Mouse (Mus musculus) right cerebral cortex, postnatal 4 days (tissue): ENCODE measurements at regions not wholly inside any gene's neighbourhood (a gene's known extent, or its start where the extent isn't known, plus 50 kb on each side); places are given as distances from the start of the nearest gene placed in this dataset.
"Not testable (repeated sequence)": the region's sequence is repeated elsewhere in the genome, so short reads cannot be mapped to it uniquely, and the experiment has no call there.

ENCODE experiments used
- DNase-seq: peaks from one replicate; pipeline ENCODE4 v3.0.0-alpha.2; 2022

DNA sequence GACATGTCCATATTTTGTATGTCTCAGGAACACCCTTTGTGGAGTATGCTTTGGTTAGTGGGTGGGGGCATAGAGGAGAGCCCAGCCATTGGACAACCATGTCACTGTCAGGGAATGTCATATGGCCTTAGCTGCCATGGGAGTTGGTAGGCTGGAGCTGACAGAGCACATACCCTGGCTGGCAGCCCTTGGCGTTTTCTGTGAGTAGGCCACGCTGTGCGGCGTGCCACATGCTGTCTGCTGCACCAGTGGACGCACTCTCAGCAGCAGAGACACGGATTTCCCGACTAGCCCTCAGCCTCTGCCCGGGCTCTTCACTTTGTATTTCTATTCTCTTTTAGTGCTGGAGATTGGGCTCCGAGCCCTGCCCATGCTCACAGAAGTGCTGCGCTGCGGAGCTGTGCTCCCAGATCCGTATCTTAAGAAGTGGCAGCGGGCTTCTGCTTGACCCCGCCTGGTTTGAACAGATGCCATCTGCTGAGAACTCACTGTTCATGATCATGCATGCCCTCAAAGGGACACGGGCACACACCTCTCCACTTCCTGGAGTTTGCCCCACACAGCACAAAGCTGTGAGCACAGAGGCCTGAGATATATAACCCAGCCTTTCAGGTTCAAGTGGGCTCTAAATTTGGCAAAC lies 160.1 kb downstream of the Sall1 start:
- no peak for DNase-seq

DNA sequence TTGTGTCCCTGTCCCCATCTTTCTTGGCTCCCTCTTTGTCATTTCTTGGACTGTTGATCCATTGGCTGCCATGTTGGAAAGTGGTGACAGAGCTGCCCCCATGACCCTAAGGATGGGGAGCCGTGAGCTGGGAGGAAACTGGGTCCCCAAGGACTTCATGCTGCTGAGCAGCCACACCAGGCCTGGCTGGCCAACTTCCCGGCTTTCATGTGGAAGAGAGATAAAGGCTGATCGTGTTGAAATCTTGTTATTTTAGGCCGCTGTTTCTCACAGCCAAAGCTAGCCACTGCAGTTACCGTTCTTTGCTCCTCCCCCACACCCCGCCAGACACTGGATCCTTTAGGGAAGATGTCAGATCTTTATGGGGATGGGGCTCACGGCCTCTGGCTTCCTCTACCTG lies 164.1 kb downstream of the Sall1 start:
- DNase-seq = no peak

DNA sequence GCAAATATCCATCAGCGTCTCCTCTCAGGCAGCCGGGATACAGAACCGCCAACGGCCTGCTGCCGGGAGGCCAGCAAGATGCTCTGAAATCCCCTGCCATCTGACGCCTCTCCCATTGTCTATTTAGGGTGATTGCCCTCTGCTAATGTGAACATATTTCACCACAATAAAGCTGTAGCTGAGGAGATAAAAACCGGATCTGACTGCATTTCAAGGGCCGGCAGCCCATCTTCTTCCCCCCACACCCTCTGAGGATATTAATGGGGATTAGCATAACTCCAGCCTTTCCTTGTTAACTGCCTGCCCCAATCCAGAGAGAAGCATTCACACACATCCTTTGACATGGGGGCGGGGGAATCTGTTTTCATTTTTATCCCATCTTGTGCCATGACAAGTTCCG lies 166.0 kb downstream of the Sall1 start:
- no peak for DNase-seq

DNA sequence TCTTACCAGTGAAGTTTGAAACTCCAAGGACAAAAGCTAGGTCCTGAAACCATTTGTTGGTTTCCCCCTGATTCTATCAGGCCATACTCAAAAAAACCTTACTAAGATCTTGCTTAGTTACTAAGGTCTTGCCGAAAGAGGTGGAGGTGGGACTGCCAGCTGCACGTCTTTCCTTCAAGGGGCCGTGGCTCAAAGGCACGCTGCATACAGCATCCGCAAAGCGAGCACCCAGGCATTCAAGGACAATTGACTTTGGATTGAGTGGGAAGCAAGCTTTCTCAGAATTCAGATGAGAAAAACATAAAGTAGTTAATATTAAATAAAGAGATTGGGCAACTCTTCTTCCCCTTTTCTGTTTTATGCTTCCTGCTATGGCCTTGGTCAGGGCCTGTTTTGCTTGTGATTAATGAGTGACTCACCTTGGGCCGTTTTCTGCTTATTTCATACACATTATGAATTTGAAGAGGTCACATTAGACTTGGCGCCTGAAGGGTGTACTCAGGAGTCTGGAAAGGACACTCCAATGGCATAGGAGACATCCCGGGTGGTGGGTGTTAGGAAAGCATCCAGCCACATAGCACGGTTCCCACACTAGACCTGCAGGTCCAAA lies 166.1 kb downstream of the Cyld start:
- no peak for DNase-seq

DNA sequence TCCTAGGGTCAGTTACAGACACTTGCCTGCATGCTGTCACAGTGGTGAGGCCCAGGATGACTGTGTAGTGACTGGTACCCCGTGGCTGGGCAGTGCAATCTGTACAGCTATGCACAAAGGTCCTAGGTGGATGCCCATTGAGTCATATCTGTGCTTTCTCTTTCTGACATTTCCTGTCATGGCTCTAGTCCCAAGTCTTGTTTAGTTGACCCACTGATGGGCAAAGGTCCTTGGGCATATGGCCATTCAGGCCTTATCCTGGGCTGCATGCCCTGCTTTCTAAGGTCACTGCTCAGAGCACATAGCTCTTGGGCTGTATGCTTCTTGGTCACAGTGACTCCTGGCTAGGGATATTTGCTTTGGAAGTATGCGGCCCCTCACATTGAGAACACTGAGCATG lies 160.4 kb downstream of the Cyld start:
- no peak for DNase-seq

DNA sequence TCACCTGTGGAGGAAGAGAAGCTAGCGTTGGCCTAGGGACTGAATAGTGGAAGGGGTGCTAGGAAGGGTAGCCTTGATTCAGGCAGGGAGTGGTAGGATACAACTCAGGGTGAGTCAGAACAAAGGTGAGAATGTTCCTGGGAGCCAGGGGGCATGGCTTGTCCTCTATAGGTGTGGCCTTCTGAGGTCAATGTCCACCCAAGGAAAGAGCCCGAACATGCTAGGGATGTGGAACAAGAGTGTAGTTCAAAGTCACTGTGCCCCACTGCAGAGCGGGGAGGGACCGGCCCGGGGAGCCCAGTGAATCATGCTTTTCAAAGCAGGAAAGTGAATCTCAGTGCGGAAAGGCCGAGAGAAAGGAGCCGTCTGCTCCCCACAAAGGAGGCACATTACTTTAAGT lies 156.4 kb downstream of the Cyld start:
- no peak for DNase-seq

DNA sequence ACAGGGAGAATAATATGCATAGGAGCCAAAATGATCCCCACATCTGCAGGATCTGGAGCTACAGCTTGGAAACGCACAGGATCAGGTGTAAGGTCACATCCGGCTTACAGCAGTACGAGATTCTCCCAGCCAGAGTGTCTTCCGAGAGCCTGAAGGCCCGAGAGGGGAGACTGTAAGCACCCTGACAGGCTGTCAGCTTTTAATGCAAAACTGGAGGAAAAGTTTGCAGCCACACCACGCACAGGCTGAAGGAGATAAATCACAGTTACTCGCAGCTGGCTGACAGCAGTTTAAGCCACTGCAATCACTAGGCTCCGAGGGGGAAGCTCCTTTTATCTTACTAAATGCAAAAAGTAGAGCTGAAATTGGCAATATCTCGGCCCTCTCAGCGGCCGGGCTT lies 149.1 kb downstream of the Cyld start:
- no peak for DNase-seq

DNA sequence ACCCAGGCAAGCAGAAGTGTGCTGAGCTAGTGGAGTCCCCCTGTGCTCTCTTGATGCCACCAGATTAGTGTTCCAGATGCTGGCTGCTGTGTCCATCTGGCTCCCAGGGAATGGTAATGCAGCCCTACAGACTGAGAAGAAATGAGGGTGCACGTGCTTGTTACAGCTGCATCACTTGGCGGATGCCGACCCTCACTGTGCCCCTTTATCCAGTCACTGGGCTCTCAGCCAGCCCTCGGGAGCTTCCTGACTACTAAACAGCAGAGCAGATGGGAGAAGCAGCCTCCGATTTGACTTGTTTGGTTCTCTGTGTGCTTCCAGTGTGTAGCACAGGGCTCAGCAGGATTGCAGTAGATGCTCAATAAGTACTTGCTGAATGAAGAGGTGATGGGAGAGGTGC lies 147.5 kb downstream of the Cyld start:
- peak; percentile 72 for DNase-seq

DNA sequence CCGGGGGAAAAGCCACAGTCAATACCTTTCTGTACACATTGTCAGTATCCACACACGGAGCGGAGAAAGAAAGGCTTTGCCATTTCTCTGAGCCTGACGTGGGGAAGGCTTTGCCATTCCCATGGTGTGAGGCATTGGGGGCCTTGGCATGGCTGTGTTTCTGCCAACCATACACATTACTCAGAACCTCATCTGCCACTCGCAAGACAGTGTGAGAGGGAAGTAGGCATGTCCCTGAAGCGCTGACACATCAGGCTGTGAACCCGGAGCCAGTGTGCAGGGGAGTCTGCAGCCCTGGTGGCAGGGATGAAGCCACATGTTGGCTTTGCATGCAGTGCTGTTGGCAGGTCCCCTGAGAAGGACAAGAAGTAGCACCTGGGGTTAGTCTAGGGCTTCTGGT lies 145.6 kb downstream of the Cyld start:
- no peak for DNase-seq

DNA sequence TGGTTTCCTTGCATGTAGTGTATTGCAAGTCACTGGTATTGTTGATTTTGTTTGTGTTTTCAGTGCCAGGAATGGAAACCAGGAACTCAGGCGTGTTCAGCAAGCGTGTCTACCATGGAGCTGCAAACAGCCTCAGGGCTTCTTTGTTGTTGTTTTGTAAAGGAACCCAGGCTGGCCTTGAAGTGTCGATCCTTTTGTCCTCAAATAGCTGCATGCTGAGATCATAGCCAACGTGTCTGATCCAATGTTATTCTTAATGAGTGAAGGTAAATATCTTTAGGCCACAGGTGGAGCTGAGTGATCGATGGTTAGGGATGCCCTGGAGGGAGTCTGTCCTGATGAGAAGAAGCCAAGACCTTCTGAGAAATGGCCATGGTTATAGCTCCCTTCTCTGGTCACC lies 143.3 kb downstream of the Cyld start:
- no peak for DNase-seq

DNA sequence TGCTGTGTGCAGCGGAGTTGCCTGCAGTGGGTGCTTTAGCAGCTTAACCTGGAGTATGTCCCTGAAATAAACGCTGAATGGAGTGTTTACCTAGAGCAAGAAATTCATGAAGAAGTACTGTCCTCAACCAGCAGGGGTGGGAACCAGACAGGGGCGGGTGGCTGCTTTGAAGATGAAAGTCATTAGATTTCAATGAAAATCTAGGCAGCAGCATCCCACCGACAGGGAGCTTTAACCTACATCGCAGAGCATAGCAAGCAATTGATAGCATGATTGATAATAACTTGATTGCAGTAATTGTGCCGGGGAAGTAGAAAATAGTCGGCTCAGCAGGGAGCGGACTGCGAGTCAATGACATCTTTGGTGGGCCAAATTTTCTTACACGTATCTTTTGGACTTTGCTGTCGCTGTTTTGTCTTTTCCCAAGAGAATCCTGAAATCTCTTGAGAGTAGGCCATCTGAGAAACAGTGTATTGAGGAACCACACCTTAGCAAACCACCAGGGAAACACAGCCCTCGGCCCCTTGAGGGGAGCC lies 139.0 kb downstream of the Cyld start:
- DNase-seq = no peak

DNA sequence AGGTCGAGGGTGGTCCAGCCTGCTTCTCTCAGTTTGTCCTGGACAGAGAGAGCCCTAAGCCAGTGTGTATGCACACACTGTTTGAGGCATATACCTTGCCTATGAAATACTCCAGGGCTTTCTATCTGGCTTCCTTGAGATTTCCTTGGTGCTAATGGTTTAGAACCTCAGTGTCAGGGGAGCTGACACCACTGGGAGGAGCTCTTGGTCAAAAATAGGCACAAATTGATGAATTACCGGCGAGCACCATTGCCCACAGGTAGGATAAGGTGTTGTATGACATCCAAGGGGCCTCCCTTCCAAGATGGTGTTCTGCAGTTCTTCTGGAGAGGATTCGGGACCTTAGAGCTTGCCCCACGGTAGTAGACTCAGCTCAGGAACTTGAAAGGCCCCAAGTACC lies 129.0 kb downstream of the Cyld start:
- DNase-seq = no peak

DNA sequence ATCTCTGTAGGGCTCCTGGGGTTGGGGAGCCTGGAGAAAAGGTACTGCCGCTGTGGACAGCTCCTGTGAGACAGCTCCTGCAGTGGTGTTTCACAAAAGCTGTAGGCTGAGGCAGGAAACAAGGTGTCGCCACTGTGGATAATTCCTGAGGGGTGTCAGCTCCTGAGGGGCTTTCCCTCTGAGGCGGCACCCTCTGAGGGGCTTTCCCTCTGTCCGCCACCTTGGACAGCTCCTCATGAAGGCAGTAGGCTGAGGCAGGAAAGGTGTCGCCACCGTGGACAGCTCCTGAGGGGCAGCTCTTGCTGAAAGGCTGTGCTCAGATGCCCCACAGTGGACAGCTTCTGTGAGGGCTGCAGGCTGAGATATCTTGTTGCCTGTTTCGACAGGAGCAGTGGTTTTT lies 127.1 kb downstream of the Cyld start:
- no peak for DNase-seq

DNA sequence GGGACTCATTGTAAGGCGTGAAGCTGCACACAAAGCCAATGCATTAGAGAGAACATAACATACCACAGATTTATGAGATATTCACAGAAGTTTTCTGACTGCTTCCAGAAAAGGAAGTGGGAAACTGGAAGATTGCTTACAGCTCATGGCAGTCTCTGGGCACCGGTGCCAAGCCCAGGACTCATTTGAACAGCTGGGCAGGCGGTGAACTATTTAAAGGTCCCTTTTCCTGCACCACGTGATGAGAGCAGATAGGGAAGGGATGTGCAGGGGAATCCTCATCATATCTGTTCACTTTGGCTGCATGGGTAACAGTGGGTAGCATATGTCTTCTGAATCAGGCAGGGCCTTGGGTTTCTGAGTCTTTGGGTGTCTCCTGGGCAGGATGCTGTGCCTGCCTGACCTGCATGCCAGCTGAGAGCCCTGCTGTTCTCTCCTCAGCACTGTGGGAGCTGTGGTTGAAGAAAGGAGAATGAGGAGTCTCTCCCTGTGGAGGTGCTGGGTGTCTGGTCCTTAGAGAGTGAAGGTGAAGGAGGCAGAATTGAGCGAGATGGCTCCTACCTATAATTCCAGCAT lies 123.5 kb downstream of the Cyld start:
- DNase-seq = no peak

DNA sequence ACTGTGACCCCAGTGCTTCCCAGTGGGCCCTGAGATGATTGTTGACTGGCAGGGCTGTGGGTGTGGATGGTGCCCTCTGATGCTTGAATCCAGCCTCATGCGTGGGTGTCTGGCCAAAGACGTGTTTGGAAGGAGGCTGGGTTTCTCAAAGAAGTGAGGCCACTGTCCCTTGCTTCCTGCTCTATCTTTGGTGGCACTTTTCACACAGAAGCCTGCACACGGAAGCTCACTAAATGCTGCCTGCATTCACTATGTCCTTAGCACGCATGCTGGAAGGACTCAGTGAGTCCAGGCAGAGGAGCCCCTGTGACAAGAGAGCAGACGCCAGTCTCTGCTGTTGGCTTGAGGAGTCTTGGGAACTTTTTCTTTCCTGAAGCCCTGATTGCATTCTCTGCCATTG lies 119.6 kb downstream of the Cyld start:
- DNase-seq = no peak

DNA sequence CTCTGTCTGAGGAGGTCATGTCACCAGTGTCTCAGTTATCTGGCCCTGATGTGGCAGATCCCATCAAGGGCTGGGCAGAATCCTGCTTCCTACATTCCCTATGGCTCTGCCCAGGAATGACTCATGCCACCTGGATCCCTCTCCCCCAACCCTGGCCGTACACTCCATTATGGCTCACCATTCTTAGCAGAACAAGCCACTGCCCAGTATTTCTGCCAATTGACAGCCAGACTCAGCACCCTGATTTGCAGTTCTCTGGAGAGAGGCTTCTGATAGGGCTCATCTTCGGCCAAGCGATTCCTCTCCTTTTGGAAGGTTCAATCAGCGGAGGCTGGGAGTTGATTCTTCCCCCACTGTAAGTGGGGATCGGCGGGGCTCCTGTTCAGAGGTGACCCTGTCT lies 117.4 kb downstream of the Cyld start:
- DNase-seq = no peak

DNA sequence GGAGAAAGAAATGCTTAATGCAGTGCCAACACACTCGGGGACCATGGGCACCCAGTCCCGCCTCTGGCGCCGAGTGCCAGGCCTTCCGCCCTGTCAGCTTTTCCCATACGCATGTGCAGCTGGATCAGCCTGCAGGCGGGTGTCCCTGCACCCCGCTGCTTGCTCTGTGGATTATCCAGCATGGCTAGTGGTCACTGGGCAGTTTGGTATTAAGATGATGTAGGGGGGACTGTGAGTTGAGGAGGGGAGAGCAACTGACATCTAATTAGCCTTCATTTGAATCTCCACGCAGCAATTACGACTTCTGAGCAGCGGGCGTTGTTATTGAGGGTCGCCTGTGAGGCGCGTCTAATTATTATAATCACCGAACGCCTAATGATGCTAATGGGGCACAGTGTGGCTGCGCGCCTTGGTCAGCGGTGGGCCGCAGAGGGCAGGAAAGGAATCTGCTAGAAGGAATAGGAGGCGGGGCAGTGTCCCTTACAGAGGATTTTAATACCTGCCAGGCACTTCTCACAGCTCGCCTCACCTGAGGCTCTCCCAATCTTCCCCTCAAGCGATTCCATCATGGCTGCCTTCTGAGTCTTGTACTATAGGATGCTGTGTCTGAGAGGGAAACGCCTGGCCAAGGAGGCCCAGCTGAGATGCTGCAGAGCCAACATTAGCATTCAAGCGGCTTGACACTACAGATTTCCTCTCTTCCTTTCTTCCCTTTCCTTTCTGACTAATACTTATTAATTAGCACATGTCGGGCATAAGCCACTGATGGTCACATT lies 116.3 kb downstream of the Cyld start:
- no peak for DNase-seq

DNA sequence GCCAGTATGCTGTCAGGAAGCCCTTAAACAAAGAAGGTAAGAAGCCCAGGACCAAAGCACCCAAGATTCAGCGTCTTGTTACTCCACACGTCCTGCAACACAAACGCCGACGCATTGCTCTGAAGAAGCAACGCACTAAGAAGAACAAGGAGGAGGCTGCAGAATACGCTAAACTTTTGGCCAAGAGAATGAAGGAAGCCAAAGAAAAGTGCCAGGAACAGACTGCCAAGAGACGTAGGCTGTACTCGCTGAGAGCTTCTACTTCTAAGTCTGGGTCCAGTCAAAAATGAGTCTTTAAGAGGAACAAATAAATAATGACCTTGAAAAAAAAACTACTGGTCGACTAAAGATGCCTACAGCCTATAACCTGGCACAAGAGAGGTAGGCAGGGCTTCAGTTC lies 110.0 kb downstream of the Cyld start:
- DNase-seq = not testable (repeated sequence)
